Mouse (Mus musculus): ENCODE data around the gene Hspg2. TPM values are rescaled to one million over a fixed set of nuclear protein-coding genes. Genes with fewer than 3 reads are reported as not detected.

The Hspg2 gene
- total and polyA plus RNA-seq, 3 experiments, result 1.3 to 14.0 (median 5.5) TPM

DNA sequence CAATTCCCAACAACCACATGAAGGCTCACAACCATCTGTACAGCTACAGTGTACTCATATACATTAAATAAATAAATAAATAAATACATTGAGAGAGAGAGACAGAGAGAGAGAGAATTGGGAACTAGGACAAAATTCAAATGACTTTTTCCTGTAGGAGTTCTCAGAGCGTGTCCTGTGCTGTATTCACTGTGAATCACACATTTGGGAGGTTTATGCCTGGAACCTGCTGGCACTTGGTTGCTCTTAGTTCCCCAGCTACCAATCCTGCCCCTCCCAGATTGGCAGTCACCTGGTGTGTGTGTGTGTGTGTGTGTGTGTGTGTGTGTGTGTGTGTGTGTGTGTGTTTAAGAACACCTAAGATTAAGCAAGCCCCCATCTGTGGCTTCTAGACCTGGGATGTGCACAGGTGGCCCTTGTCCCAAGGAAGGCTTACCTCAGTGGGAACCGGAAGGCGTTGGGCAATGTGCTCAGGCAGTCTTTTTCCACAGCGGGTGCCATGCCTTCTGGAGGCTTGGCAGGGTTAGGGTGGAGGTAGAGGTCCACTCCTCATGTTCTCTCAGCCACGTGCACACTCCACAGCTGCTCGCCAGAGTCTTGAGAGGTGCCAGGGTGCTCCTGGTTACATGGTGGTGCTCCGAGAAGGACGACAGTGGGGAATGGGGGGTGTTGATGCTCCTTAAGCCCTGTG lies 31.4 kb upstream of the Hspg2 start:
- TF ChIP-seq ZKSCAN1 (IDR thresholded peaks at IDR 0.05; ENCODE audit: borderline replicate concordance, low read depth, low read length) (no peak), POLR2AphosphoS2 (IDR thresholded peaks at IDR 0.05; ENCODE audit: low read depth, low read length) (no peak), MEF2A (IDR thresholded peaks at IDR 0.05; ENCODE audit: borderline replicate concordance, low read depth, low read length) (no peak), BHLHE40 (IDR thresholded peaks at IDR 0.05; ENCODE audit: low read depth, low read length) (no peak), MYC (IDR thresholded peaks at IDR 0.05; ENCODE audit: low read depth, low read length) (no peak)
- no peaks in the 10 kb centered on the region for H3K9me3 ChIP-seq (replicated peaks; ENCODE audit: low read length)
- no peak overlapping the region for H3K4me2 ChIP-seq (ENCODE audit: insufficient read depth, low read depth, poor library complexity, severe bottlenecking)
- H3K9ac ChIP-seq (ENCODE audit: insufficient read depth, low read depth), result no peak overlapping the region
- H3K36me3 ChIP-seq (replicated peaks in 1 of 2; ENCODE audit: control insufficient read depth in 1 of 2, insufficient read depth in 1 of 2, low read length in 1 of 2), result no peaks in the 10 kb centered on the region
- dilution Hi-C loops (cut with MboI; ENCODE audit: extremely low pct_ligation_motif_present, extremely low pct_unique_long_range_greater_than_20kb, low sequenced_read_pairs), result no loop called here
- no peak overlapping the region for H3K4me3 ChIP-seq (replicated peaks in 1 of 3; ENCODE audit: low read depth in 2 of 3, low read length in 2 of 3, poor library complexity in 1 of 3)
- DNase-seq (ENCODE audit: extremely low read depth), result no peak
- no peak overlapping the region for H3K27ac ChIP-seq (ENCODE audit: insufficient read depth, low read depth)
- H3K4me1 ChIP-seq (ENCODE audit: control insufficient read depth in 1 of 2, insufficient read depth in 2 of 2), result no peaks in the 10 kb centered on the region
- H3K79me2 ChIP-seq (replicated peaks; ENCODE audit: control insufficient read depth, extremely low read depth, insufficient read depth, poor library complexity, severe bottlenecking), result no peaks in the 10 kb centered on the region
- H3K27me3 ChIP-seq (replicated peaks), result peaks cover 3% of the 10 kb centered on the region
- in situ Hi-C loops (cut with MboI; ENCODE audit: low pct_ligation_motif_present, low pct_unique_long_range_greater_than_20kb, low sequenced_read_pairs), result loop anchor here (25.0 kb wide), 1 partner anchor 350 kb away; no protein-coding TSS in a partner anchor

DNA sequence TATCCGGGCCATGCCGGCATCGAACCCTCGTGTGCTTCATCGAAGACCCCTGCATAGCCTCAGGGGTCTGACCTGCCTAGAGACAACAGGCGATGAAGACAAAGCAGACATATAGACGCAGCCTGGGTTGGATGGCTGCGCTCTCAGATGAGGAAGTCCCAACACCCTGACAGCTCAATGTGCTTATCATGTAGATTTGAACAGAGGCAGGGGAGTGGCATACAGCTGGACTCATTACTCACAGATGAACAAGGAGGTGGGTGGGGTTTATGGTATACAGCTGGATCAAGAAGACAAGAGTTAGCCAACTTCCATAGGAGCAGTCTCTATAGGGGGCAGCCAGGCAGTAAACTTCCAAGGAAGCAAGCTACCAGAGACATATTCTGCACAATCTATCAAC lies 29.7 kb upstream of the Hspg2 start:
- H3K9me3 ChIP-seq (replicated peaks; ENCODE audit: low read length), result no peaks in the 10 kb centered on the region
- dilution Hi-C loops (cut with MboI; ENCODE audit: extremely low pct_ligation_motif_present, extremely low pct_unique_long_range_greater_than_20kb, low sequenced_read_pairs) (no loop called here), in situ Hi-C loops (cut with MboI; ENCODE audit: low pct_ligation_motif_present, low pct_unique_long_range_greater_than_20kb, low sequenced_read_pairs) (loop anchor here (25.0 kb wide), 1 partner anchor 352 kb away; no protein-coding TSS in a partner anchor)
- no peak for TF ChIP-seq CHD2 (IDR thresholded peaks at IDR 0.05; ENCODE audit: low read length)
- no peak overlapping the region for H3K4me2 ChIP-seq (ENCODE audit: insufficient read depth, low read depth, poor library complexity, severe bottlenecking)
- H3K36me3 ChIP-seq (replicated peaks in 1 of 2; ENCODE audit: control insufficient read depth in 1 of 2, insufficient read depth in 1 of 2, low read length in 1 of 2), result no peaks in the 10 kb centered on the region
- H3K4me3 ChIP-seq (replicated peaks in 1 of 3; ENCODE audit: low read depth in 2 of 3, low read length in 2 of 3, poor library complexity in 1 of 3), result no peak overlapping the region
- H3K27ac ChIP-seq (ENCODE audit: insufficient read depth, low read depth), result no peak overlapping the region
- H3K27me3 ChIP-seq (replicated peaks), result peaks cover 2% of the 10 kb centered on the region
- no peaks in the 10 kb centered on the region for H3K4me1 ChIP-seq (ENCODE audit: control insufficient read depth in 1 of 2, insufficient read depth in 2 of 2)
- no peak overlapping the region for H3K9ac ChIP-seq (ENCODE audit: insufficient read depth, low read depth)
- H3K79me2 ChIP-seq (replicated peaks; ENCODE audit: control insufficient read depth, extremely low read depth, insufficient read depth, poor library complexity, severe bottlenecking), result no peaks in the 10 kb centered on the region
- no peak for DNase-seq (ENCODE audit: extremely low read depth)

DNA sequence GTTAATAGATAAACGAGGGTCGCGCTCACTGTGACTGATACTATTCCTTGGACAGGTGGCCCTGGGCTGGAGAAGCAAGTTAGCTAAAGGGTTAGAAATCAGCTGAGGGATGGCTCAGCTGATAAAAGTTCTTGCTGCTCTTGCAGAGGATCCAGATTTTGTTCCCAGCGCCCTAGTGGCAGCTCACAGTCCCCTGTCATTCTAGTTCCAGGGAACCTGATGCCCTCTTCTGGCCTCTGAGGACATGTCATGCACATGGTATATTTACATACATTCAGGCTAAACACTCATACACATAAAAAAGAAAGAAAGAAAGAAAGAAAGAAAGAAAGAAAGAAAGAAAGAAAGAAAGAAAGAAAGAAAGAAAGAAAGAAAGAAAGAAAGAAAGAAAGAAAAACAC lies 27.2 kb upstream of the Hspg2 start:
- in situ Hi-C loops (cut with MboI; ENCODE audit: low pct_ligation_motif_present, low pct_unique_long_range_greater_than_20kb, low sequenced_read_pairs), result loop anchor here (25.0 kb wide), 1 partner anchor 354 kb away; no protein-coding TSS in a partner anchor
- no peak for DNase-seq (ENCODE audit: extremely low read depth)

More for the DNA sequence above, 27.2 kb upstream of the Hspg2 start:
- Histone ChIP-seq H3K4me2 (ENCODE audit: insufficient read depth, low read depth, poor library complexity, severe bottlenecking) (no peak overlapping the region), H3K36me3 (replicated peaks in 1 of 2; ENCODE audit: control insufficient read depth in 1 of 2, insufficient read depth in 1 of 2, low read length in 1 of 2) (no peaks in the 10 kb centered on the region), H3K9me3 (replicated peaks; ENCODE audit: low read length) (no peaks in the 10 kb centered on the region), H3K9ac (ENCODE audit: insufficient read depth, low read depth) (no peak overlapping the region), H3K27me3 (replicated peaks) (peaks cover 2% of the 10 kb centered on the region), H3K27ac (ENCODE audit: insufficient read depth, low read depth) (no peak overlapping the region), H3K79me2 (replicated peaks; ENCODE audit: control insufficient read depth, extremely low read depth, insufficient read depth, poor library complexity, severe bottlenecking) (no peaks in the 10 kb centered on the region), H3K4me1 (ENCODE audit: control insufficient read depth in 1 of 2, insufficient read depth in 2 of 2) (peaks cover 3 to 18% of the 10 kb centered on the region in 2 experiments; a peak in 2 of 4 replicates), H3K4me3 (replicated peaks in 1 of 3; ENCODE audit: low read depth in 2 of 3, low read length in 2 of 3, poor library complexity in 1 of 3) (no peak overlapping the region)
- no peak for TF ChIP-seq SIN3A (IDR thresholded peaks at IDR 0.05; ENCODE audit: low read length)
- no peak for TF ChIP-seq UBTF (IDR thresholded peaks at IDR 0.05; ENCODE audit: low read depth, low read length)
- no peak for TF ChIP-seq RCOR1 (conservative IDR thresholded peaks at IDR 0.05; ENCODE audit: low read depth, low read length)
- peak; percentile 12; the same call in 1 of the 2 replicates for TF ChIP-seq SMC3 (IDR thresholded peaks at IDR 0.05; ENCODE audit: low read depth, low read length)
- TF ChIP-seq CTCF (conservative IDR thresholded peaks at IDR 0.05 in 1 of 2, IDR thresholded peaks at IDR 0.05 in 1 of 2; ENCODE audit: low read depth in 2 of 2, low read length in 2 of 2), result peak in 1 of 2 experiments; percentile 42; a peak in 2 of 4 replicates
- dilution Hi-C loops (cut with MboI; ENCODE audit: extremely low pct_ligation_motif_present, extremely low pct_unique_long_range_greater_than_20kb, low sequenced_read_pairs), result no loop called here

Data from CH12.LX (cell line).